Mouse (Mus musculus) liver (tissue): ENCODE data around the gene Tmem132d.

ENCODE experiments used
- DNase-seq: peaks from one replicate; pipeline ENCODE4 v3.0.0-alpha.2; 2020; ENCODE audit warnings: mixed read lengths

Gene Tmem132d

GRCm38 (mm10) chr5:127918376-127918775, 514.5 kb downstream of the Tmem132d start:
- no peak for DNase-seq

DNA sequence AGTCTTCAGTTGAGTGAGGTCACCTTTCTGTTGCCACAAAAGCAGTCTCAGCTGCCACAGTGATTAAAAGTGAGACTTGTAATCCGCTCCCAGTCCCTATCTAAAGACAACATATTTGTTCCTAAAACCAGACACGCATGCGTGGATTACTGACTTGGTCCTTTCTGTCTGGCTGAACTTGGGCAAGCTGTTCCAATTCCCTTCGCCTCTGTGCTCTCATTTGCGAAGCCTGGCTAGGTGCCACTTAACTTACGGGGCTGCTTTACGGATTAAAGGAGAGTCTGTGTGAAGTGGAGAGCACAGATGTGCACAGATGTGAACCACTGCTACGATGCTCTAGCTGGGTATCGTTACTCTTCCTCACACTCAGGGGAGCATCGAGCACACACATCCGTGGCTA, 518.7 kb downstream of the Tmem132d start:
- no peak for DNase-seq

- no peak for DNase-seq
Observed at GRCm38 (mm10) chr5:127911603-127912002, 521.3 kb downstream of the Tmem132d start.

GRCm38 (mm10) chr5:127910356-127910755, 522.5 kb downstream of the Tmem132d start:
- no peak for DNase-seq

DNA sequence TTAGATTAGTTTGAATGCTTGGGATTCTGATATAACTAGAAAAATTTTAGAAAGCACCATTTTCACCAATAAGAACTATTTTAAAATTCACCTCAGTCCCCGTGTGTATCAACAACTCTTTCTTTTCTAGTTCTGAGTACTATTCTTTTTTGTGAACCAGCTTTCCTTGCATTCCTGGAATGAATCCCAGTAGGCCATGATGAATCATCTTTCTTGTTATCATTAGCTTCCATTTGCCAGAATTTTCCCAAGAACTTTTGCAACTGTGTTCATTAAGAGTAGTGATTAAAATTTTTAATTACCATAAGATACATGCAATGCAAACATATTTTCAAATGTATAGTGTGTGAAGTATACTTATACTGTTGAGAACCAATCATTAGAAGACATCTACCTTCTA, 537.7 kb downstream of the Tmem132d start:
- no peak for DNase-seq

- DNase-seq: no peak
Observed at GRCm38 (mm10) chr5:127885566-127886505, 547.0 kb downstream of the Tmem132d start.

GRCm38 (mm10) chr5:127883021-127883420, 549.9 kb downstream of the Tmem132d start:
- no peak for DNase-seq

DNA sequence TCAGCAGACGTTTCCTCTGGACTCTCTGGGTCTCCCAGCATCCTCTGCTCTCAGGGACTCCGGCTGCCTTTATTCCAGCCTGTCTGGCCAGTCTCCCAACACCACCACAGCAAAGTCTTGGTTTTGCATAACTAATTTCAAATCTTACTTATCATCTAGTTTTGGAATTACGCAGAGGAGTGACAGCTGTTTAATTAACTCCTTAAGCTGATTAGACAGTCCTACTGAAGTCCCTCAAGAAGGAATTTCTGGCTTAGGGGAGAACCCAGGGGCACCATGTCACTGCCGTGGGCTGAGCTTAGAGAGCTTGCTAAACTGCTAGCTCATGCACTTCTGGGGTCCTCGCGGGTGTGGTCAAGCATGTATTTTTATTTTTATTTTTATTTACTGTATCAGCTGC, 558.4 kb downstream of the Tmem132d start:
- no peak for DNase-seq

- no peak for DNase-seq
Observed at GRCm38 (mm10) chr5:127865157-127865556, 567.7 kb downstream of the Tmem132d start.

DNA sequence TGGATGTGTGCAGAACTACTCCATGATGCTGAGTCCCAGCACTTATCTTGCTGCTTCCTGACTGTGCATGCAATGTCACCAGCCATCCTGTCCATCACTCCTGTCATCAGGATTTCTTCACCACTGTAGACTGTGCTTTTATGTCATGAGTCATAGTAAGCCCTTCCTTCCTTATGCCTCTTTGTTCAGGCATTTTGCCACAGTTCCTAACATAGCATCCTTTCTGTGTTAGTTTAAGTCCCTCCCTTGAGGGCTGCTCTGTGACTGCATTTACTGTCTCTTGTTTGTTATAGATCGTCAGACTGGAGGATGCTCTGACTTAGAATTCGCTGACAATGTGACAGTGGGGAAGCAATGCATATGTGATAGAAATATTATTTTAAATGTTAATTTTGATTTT, 573.2 kb downstream of the Tmem132d start:
- no peak for DNase-seq

- no peak for DNase-seq
Observed at GRCm38 (mm10) chr5:127852305-127852704, 580.6 kb downstream of the Tmem132d start.

DNA sequence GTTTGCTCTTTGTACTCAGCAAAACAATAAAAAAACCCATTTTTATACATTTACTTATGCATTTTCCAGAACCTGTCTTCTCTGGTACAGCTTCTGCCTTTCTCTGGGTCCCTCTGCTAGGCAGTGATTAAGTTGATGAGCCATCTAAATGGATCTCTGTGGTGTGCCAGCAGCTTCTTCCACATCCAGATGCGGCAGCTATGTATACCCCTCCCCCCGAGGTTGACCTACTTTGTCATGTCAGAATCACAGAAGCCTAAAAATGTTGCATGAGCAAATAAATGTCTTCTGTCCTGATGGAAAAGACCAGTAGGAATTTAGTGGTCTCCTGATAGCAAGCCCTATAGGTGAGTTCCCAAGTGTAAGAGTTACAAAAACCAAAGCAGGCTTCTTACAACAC, 601.1 kb downstream of the Tmem132d start:
- no peak for DNase-seq

- no peak for DNase-seq
Observed at GRCm38 (mm10) chr5:127830831-127831230, 602.0 kb downstream of the Tmem132d start.

DNA sequence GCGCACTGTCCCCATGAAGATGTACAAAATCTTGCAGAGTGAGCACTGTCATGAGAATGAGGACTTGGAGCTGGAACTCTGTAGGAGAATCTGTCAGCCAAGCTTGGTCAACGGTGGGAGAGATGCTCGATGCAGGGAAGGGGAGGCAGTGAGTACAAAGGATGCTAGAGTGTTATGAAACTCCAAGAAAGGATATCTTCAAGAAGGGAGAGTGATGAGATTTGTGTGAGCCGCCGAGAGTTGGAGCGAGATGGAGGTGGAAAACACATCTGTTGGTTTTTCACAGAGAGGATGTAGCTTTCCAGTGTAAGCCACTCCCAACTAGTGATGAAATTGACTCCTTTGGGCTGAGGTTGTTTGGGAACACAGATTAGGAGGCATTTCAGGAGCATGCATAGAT, 604.1 kb downstream of the Tmem132d start:
- no peak for DNase-seq

GRCm38 (mm10) chr5:127821960-127822359, 610.9 kb downstream of the Tmem132d start:
- no peak for DNase-seq

- DNase-seq: no peak
Observed at GRCm38 (mm10) chr5:127815292-127815691, 617.6 kb downstream of the Tmem132d start.

GRCm38 (mm10) chr5:127807419-127807818, 625.5 kb downstream of the Tmem132d start:
- DNase-seq: no peak

DNA sequence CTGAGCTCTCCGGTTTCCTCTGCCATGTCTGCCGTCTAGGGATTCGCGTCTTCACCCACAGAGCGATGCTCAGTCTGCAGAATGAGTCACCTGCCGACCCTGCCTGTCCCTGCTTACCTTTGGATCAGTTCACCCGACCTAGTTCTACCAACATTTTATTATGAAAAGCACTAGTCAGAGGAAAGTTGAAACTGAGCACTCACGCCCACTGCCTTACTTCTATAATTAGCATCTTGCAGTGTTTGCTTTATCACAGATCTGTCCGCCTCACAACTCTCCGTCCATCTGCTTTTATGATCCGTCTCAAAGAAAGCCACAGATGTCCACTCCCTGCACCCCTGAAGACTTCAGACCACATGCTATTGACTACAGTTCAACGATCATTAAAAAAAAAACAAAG, 626.0 kb downstream of the Tmem132d start:
- DNase-seq: no peak

DNA sequence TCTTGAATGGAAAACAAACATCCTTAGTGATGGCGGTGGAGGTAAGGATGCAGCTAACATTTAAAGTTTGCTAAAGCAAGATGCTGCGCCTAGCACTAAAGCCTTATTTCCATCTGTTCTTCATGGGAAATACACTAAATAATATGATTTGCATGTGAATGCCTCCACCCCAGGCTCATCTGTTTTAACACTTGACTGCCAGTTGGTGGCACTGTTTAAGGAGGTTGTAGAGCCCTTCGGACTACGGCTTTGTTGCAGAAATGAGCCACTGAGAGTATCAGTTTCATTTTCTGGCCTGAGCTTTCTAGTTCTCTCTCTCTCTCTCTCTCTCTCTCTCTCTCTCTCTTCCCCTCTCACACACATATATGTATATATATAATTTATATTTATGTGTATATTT, 632.0 kb downstream of the Tmem132d start:
- no peak for DNase-seq

DNA sequence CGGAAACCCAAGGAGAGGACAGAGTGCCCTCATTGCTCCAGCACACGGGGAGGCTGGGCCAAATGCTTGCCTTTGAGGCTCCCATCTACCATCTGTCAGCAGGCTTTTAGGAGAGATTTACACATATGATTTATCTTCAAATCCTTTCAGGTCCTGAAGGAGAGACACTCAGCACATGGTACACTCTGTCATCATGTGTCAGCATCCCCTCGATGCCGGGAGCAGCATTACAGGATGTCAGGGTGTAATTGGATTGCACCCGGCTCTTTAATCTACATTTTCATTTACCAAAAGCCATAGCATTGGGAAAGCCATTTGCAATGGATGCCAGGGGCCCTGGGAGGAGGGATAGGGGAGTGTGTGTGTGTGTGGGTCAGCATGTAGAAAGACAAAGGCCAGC, 651.7 kb downstream of the Tmem132d start:
- DNase-seq: no peak

- DNase-seq: no peak
Observed at GRCm38 (mm10) chr5:127775749-127776148, 657.1 kb downstream of the Tmem132d start.

DNA sequence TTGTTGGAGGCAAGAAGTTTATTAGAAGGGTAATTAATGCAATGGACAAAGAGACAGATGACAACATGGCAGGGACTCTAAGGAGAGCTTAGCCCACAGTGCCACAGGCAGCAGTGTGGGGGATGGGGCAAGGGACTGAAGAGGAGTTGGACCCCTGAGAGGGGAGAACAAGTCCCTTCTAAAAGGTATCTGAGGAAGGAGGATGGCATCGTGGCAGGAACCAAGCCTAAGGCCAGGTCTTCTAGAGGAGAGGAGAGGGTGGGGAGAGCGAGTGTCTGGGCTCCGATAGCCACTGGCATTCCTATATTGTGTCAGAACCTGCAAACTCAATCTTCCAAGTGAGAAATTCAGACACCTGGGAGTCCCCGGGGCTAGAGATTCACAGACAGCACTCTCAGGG, 674.3 kb downstream of the Tmem132d start:
- DNase-seq: no peak

- DNase-seq: no peak
Observed at GRCm38 (mm10) chr5:127756671-127757423, 676.0 kb downstream of the Tmem132d start.

DNA sequence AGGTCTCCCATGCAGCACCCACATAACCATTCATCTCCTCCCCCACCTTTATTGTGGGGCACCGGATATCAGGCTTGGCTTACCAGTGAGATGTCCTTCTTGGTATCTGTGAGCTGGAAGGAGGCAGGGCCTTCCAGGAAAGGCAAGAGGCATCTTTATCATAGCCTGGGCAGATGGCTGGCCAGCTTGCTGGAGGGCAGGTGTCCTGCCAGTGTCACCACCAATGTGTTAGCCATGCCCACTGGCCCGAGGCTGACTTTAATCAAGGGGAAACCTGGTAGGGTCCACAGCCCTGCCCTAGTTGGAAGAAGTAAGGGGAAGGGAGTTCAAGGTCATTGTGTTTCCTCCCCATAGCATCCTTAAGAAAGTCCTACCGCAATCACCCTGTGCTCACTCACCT, 676.9 kb downstream of the Tmem132d start:
- DNase-seq: no peak
